Mouse (Mus musculus) spleen, postnatal 36 days (tissue): Measurements from ENCODE around the gene Gm6034.
"Not testable (repeated sequence)": the region's sequence is repeated elsewhere in the genome, so short reads cannot be mapped to it uniquely, and the experiment has no call there.

Source experiments
- DNase-seq, 2 experiments: peaks; one replicate each; pipeline ENCODE4 v3.0.0; 2022; ENCODE audit warnings: low spot score in 2 of 2, mixed read lengths in 1 of 2

Gm6034 gene

DNA sequence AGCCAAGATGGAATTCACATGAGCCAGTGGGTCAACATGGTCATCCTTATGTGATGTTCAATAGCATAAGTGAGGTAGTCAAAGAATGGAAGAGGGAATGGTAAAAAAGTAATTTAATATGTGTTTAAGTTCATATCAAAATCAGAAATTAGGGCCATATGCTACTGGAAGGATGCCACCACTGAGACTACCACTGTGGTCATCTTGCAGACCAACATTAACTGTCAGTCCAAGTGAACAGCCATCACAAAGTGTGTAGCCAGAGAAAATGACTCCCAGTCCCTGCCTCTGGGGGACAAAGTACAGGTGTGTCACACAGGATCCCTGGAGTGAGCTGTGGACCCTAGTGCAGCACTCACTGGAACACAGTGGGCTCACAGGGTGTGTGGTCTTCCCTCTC is 39.1 kb downstream of the Gm6034 start:
- DNase-seq: not testable (repeated sequence)

DNA sequence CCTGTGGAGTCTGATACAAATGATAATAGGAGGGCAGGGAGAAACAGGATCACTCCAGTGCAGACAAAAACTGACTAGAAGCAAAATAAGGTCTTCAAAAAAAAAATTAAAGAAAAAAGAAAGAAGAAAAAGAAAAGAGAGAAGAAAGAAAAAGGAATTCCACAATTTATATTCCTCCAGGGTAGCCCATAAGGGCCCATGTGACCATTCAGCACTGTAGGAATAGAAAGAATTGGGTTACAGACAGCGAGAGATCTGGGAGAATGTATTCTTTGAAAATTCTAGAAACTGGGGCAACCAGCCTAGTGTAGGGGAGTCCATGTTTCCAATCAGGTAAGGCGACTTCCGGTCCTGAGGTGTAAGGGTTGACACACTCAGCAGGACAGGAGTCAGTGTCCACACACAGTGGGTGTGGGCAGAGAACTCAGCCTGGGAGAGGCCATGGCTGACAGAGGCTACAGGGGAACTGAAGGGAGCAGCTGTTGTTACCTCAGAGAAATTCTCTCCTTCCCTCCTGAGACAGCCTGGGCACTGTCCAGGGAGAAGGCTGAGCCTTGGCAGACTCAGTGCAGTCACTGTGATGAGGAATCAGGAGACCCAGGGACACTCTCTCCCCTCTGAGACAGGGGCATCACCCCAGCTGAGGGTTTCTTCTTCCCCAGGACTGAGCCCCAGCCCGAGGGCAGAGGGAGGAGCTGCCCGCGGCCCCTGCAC is 39.9 kb downstream of the Gm6034 start:
- not testable (repeated sequence) for DNase-seq

DNA sequence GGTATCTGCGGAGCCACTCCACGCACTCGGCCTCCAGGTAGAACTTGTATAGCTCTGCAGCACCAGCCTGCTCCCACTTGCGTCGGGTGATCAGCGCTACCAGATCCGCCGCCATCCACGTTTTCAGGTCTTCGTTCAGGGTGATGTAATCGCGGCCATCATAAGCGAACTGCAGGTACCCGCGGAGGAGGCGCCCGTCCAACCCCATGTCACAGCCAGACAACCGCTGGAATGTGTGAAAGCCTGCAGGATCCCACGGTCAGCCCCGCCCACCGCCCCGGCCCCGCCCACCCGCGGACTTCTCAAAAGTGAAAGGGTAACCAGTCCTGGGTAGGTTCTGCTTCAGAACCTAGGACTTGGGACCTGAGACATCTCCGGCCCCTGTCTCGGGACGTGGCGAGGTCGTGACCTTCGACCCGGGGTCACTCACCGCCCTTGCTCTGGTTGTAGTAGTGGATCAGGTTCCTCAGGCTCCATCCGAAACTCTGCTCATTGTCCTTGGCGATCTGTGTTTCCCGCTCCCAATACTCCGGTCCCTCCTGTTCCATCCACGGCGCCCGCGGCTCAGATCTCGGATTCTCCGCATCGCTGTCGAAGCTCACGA is 40.6 kb downstream of the Gm6034 start:
- DNase-seq: no peak

DNA sequence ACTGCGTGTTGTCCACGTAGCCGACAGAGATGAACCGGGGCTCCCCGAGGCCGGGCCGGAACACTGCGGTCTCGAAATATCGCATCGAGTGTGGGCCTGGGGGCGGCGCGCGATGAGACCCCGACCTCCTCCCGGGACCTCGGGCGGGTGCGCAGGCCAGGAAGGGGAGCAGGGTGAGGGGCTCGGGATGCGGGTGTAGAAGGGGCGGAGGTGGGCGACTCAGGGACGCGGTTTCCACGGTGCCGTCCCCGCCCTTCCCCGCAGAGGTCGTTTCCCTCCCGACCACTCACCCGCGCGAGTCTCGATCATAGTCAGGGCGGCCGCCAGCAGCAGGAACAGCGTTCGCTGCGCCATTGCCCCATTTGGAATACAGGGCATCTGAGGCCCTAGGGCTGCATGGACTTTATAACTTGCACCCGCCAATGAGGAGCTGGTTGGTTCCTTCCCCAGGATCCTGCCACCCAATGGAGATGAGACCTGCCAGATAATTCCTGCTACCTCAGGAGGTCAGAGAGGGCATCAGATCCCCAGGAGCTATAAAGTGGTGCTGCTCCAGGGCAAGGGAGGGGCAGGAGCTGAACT is 41.2 kb downstream of the Gm6034 start:
- no peak for DNase-seq

DNA sequence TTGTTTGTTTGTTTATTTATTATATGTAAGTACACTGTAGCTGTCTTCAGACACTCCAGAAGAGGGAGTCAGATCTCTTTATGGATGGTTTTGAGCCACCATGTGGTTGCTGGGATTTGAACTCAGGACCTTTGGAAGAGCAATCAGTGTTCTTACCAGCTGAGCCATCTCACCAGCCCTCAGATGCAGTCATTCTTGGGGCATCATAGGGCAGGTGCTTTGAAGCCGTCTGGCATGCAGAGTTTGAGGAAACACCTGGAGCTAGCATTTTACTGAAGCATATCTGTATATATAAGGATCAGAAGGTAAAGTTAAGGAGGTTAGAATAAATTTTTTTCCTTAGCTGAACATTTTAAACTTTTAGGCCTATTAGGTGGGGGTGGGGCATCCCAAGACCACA is 43.2 kb downstream of the Gm6034 start:
- not testable (repeated sequence) for DNase-seq

DNA sequence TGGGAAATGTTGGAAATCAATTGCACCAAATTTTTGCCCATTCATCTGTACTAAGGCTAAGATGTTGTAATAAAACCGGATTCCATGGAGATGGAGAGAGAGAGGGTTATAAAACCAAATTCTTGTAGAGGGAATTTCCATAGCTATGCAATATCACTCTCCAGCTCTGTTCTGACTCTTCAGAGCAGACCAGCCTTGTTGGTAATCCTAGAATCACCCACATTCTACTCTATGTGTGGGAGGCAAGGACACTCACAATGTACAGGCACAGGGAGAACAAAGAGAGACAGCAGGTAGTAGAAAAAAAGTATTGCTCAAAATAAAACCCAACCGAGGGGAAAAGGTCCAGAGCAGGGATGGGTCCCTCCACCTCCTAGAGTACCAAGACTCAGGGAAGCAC is 49.2 kb downstream of the Gm6034 start:
- not testable (repeated sequence) for DNase-seq

DNA sequence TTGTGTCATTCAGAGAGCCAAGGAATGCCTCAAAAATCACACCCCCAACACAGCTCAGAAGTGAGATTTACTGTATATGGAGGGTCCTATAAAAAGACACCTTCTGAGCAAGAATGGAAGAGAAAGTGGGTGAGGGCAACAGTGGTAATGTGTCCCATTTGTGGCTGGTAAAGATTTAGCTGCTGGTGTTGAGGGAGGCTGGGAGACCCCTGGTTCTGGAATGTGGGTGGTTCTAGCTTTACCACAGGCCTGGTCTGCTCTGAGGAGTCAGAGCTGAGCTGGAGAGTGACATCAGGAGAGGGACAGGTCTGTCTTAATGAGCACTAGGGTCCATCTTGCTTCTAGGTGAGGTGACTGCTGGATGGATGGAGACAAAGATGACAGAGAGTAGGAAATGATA is 49.8 kb downstream of the Gm6034 start:
- DNase-seq: not testable (repeated sequence)

DNA sequence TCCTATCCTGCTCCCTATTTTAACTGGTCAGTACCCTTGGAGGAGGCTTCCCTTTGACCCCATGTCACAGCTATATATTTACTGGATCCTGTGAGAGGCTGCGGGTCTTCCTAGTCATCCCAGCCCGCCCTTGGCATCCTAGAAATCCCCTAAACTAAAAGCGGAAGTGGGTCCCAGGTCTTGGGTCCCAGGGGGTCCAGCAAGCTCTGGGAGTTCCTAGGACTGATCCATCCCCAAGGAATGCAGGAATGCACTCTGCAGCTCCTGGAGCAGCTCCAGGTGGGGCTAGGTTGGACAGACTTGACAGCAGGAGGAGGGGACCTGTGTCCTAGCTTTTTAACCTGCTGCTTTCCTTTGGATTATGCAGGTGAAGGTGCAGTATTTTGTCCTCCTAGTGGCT is 51.2 kb downstream of the Gm6034 start:
- no peak for DNase-seq

DNA sequence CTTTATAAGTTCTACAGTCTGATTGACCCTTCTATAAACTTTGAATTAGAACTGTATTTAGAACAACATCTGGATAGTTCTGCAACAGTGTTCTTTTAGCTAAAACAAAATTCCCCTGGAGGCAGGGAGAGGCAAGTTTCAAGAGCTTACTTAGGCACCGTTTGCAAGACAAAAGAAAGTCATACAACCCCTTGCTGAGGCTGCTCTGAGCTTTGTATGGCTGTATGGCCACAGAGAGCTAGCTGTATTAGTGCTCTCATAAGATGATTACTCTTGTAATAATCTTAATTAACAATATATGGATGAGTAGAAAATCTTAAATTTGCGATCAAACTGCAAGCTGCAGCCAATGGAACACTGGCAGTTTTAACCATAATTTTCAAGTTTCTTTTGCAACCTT is 56.8 kb downstream of the Gm6034 start:
- not testable (repeated sequence) for DNase-seq

DNA sequence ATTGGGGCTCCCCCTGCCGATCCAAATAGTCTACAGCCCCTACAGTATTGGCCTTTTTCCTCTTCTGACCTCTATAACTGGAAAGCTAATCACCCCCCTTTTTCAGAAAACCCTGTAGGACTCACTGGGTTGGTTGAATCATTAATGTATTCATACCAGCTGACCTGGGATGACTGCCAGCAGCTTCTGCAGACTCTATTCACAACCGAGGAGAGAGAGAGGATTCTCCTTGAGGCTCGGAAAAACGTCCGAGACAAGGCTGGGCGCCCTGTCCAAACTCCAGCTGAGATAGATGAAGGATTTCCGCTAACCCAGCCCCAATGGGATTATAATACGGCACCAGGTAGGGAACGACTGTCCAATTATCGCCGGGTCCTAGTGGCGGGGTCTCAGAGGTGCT is 59.3 kb downstream of the Gm6034 start:
- DNase-seq: not testable (repeated sequence)
